Mouse (Mus musculus) kidney, postnatal 0 days (tissue): ENCODE measurements around the gene Ssu2. TPM values are rescaled to one million over a fixed set of nuclear protein-coding genes. Genes with fewer than 3 reads are reported as not detected.

ENCODE experiments used
- ATAC-seq: fragments of 200-750 bp; cut with Nextera tagmentation; replicated peaks from 2 replicates; pipeline ENCODE4 v1.8.0; 2017; ENCODE audit warnings: low read depth, moderate number of reproducible peaks, moderate TSS enrichment, moderate library complexity; ENCODE audit not compliant: low FRiP score
- DNase-seq: peaks from one replicate; pipeline ENCODE4 v3.0.0-alpha.2; 2016; ENCODE audit warnings: low spot score
- H3K27ac ChIP-seq: fragments of 300-500 bp; sonication (generic); 2 replicates; pipeline ENCODE4 v1.5.1; 2014; ENCODE audit warnings: mild to moderate bottlenecking
- H3K27me3 ChIP-seq: fragments of 300-500 bp; sonication (generic); 2 replicates; pipeline ENCODE4 v1.6.1; 2014; ENCODE audit warnings: low read length, mixed read lengths; ENCODE audit not compliant: insufficient read depth
- H3K36me3 ChIP-seq: fragments of 300-500 bp; sonication (generic); 2 replicates; pipeline ENCODE4 v1.6.1; 2014; ENCODE audit warnings: low read length, mixed read lengths; ENCODE audit not compliant: insufficient read depth
- H3K4me1 ChIP-seq: fragments of 300-500 bp; sonication (generic); replicated peaks from 2 replicates; pipeline ENCODE4 v1.6.1; 2014; ENCODE audit warnings: antibody characterized with exemption, low read length, mixed read lengths; ENCODE audit not compliant: insufficient read depth
- H3K4me2 ChIP-seq: fragments of 300-500 bp; sonication (generic); 2 replicates; pipeline ENCODE4 v1.6.1; 2014; ENCODE audit warnings: mild to moderate bottlenecking, low read length, moderate library complexity, mixed read lengths
- H3K4me3 ChIP-seq: fragments of 300-500 bp; sonication (generic); replicated peaks from 2 replicates; pipeline ENCODE4 v1.5.1; 2014; ENCODE audit warnings: low read depth, low read length
- H3K9ac ChIP-seq: fragments of 300-500 bp; sonication (generic); 2 replicates; pipeline ENCODE4 v1.6.1; 2014; ENCODE audit warnings: low read depth, low read length
- H3K9me3 ChIP-seq: fragments of 300-500 bp; sonication (generic); replicated peaks from 2 replicates; pipeline ENCODE4 v1.6.1; 2016; ENCODE audit warnings: low read length, inconsistent platforms, mixed read lengths
- CTCF ChIP-seq: IDR thresholded peaks from 2 replicates; pipeline ENCODE4 v1.5.1; 2016; ENCODE audit warnings: antibody characterized with exemption, low read depth, mild to moderate bottlenecking, moderate library complexity
- WGBS: fragments of 180-500 bp; shearing (Covaris S2); extraction: QIAGEN DNeasy Blood & Tissue Kit; methylation state at CpG from one replicate; pipeline ENCODE4 v1.1.7; 2014; 5-methylcytosine and 5-hydroxymethylcytosine counted together
- polyA plus RNA-seq: library from polyadenylated mRNA; unstranded; fragments of >200 nt; fragmentation: Nextera tagmentation; extraction: Ambion mirVana; gene quantifications from 2 replicates; pipeline ENCODE4 v1.2.1, GENCODE M21; 2015

The Ssu2 gene
- polyA plus RNA-seq, 1 experiment from 2014 or later: 5.0 TPM

DNA sequence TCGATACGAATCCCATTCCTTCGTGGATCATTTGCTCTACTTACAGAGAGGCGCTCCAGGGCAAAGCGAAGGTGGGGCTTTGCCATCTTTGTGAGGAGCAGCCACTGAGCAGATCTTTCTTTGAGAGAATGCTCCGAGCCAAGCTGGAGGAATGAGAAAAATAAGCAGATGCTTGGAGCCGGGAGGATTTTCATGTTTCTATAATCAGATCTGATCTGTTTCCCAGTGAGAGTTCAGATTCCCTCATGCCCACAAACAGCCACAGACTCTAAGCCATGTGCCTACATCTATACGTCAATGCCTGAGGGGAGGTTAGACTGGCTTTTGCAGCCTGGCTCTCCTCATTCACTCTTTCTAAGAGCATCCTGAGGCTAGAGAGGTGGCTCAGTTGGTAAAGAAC is 27.1 kb downstream of the Ssu2 start:
- no peak for DNase-seq
- no peak overlapping the region for H3K4me2 ChIP-seq
- no peaks in the 10 kb centered on the region for H3K36me3 ChIP-seq
- ATAC-seq: no peak
- no peak overlapping the region for H3K27ac ChIP-seq
- H3K27me3 ChIP-seq: no peaks in the 10 kb centered on the region
- H3K9me3 ChIP-seq: no peaks in the 10 kb centered on the region
- no peak for TF ChIP-seq CTCF
- no peak overlapping the region for H3K4me3 ChIP-seq
- H3K9ac ChIP-seq: no peak overlapping the region
- 83% methylated on average over 8 of the region's 8 CpGs for WGBS
- H3K4me1 ChIP-seq: no peaks in the 10 kb centered on the region

DNA sequence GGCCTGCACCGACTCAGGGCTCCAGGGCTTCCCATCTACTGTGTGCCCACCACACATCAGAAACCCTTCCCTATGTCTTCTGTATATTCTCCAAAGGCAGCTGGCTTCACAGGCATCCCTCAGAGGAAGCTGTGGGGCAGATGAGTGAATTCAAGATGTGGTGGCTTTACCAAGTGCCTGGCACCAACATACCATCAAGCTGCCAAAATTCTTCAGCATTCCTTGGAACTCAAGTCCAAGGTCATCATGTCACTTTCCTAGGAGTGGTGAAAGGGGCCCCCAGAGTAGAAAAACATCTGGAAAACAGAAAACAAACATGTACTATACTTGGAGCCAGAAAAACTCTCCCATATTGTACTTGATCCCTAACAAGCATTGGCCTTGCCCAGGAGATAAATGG is 28.5 kb downstream of the Ssu2 start:
- H3K27ac ChIP-seq: no peak overlapping the region
- H3K4me3 ChIP-seq: no peak overlapping the region
- no peak overlapping the region for H3K4me2 ChIP-seq
- H3K9me3 ChIP-seq: no peaks in the 10 kb centered on the region
- DNase-seq (no peak), ATAC-seq (no peak)
- no peaks in the 10 kb centered on the region for H3K4me1 ChIP-seq
- WGBS: 90% methylated on average over 1 of the region's 1 CpGs
- H3K9ac ChIP-seq: no peak overlapping the region
- no peaks in the 10 kb centered on the region for H3K27me3 ChIP-seq
- TF ChIP-seq CTCF: no peak
- H3K36me3 ChIP-seq: no peaks in the 10 kb centered on the region

DNA sequence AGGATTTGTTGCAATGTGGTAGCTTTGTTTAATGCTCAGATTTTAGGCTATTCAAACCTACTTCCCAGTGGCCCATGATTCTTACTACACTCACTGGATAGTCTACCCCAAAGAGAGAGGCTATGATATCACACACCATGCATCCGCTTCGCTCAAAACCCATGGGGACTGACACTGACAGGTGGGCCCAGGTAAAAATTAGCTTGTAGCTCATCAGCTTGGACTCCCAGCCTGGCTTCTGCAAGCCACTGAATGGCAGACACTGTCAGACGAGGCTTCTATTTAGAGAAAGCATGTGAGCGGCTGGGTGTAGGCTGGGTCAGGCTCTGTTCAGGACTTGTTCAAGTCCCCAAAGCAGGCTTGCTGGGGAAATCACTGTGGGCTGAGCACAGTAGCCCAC is 37.4 kb downstream of the Ssu2 start:
- no peak for TF ChIP-seq CTCF

DNA sequence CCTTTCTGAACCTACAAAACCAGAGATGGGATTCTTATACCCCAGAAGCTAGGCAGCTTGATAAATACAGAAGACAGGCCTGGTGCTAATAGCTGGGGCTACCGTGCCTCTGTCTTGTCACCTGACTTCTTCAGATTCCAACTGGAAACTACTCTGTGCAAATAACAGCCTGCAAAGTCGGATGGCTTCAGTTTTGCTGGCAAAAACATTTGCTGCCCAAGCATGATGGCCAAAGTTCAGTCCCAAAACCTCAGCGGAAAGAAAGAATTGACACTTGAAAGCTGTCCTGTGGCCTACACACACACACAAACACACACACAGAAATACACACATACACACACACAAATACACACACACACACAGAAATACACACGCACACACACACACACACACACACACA is 48.8 kb downstream of the Ssu2 start:
- H3K9ac ChIP-seq: no peak overlapping the region
- ATAC-seq (no peak), DNase-seq (no peak)
- TF ChIP-seq CTCF: no peak
- H3K27ac ChIP-seq: no peak overlapping the region
- H3K36me3 ChIP-seq: no peaks in the 10 kb centered on the region
- H3K9me3 ChIP-seq: no peaks in the 10 kb centered on the region
- no peak overlapping the region for H3K4me3 ChIP-seq
- no peaks in the 10 kb centered on the region for H3K27me3 ChIP-seq
- H3K4me2 ChIP-seq: no peak overlapping the region
- no peaks in the 10 kb centered on the region for H3K4me1 ChIP-seq
- 83% methylated on average over 4 of the region's 4 CpGs for WGBS

More for the DNA sequence above, 37.4 kb downstream of the Ssu2 start:
- no peak overlapping the region for H3K27ac ChIP-seq
- H3K27me3 ChIP-seq: no peaks in the 10 kb centered on the region
- H3K9me3 ChIP-seq: no peaks in the 10 kb centered on the region
- ATAC-seq: no peak
- no peak overlapping the region for H3K4me2 ChIP-seq
- no peaks in the 10 kb centered on the region for H3K4me1 ChIP-seq
- H3K9ac ChIP-seq: no peak overlapping the region
- H3K36me3 ChIP-seq: no peaks in the 10 kb centered on the region
- 100% methylated on average over 4 of the region's 4 CpGs for WGBS
- H3K4me3 ChIP-seq: no peak overlapping the region
- no peak for DNase-seq

DNA sequence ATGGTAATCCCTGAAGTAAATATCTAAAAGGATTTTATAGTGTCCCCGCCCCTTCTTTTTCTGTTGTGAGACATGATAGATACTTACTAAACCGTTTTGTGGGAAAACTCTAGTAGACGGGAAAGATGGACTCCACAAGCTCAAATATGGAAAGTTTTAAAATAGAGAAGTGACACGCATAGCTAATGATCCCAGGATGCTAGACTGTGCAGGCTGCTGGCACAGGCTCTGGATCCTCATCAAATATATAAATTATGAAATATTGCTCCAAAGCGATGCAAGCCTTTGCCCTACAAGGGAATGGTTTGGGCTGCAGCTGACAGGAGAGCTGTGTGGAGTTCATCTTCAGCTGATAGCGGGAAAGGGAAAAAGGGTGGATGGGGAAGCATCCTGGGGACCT is 50.2 kb downstream of the Ssu2 start:
- H3K27me3 ChIP-seq: no peaks in the 10 kb centered on the region
- H3K4me3 ChIP-seq: no peak overlapping the region
- no peak overlapping the region for H3K9ac ChIP-seq
- DNase-seq (no peak), ATAC-seq (no peak)
- H3K4me2 ChIP-seq: no peak overlapping the region
- no peak overlapping the region for H3K27ac ChIP-seq
- TF ChIP-seq CTCF: no peak
- WGBS: 80% methylated on average over 6 of the region's 6 CpGs
- no peaks in the 10 kb centered on the region for H3K9me3 ChIP-seq
- no peaks in the 10 kb centered on the region for H3K4me1 ChIP-seq
- H3K36me3 ChIP-seq: no peaks in the 10 kb centered on the region

DNA sequence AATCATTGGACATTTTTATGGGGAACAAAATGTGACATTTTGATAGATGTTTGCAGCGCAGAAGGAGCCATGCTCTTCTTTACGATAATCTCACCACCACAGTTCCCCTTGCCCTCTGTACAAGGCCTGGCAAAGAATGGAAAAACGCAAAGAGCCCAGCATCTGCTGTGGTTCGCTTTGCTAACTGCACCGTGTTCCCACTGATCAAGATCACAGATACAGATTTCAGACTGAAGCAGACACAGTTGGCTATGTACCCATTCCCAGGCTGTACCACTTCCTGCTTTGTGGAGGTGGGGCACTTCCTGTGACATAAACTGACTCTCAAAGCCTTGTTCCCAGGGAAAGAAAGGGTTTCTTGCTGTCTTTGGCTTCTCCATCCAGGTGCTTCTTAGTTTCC is 53.9 kb downstream of the Ssu2 start:
- no peak overlapping the region for H3K4me2 ChIP-seq
- H3K27me3 ChIP-seq: no peaks in the 10 kb centered on the region
- peaks cover 6% of the 10 kb centered on the region; the same call in 1 of the 2 replicates for H3K36me3 ChIP-seq
- no peak overlapping the region for H3K4me3 ChIP-seq
- H3K9me3 ChIP-seq: no peaks in the 10 kb centered on the region
- no peak for DNase-seq
- no peak for TF ChIP-seq CTCF
- H3K27ac ChIP-seq: no peak overlapping the region
- no peak for ATAC-seq
- no peak overlapping the region for H3K9ac ChIP-seq
- H3K4me1 ChIP-seq: 0 out of 2 replicates have a peak, but pooled peaks cover 3% of the 10 kb centered on the region
- 67% methylated on average over 5 of the region's 5 CpGs for WGBS

DNA sequence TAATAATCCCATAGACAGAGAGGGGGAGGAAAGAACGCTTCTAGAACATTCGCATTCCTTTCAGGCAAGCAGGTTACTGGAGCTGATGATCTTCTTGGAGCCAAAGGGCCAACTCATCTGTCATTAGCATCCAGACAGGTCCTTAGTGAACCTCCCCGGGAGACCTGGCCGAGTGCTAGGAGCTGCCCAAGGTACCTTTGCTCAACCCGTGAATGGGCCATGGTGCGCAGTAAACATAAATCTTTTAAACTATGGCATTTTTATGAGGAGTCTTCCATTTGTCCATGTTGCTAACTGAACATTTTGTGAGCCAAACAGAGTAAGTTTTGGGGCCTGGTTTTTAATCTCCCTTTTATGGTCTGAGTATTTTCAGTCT is 56.6 kb downstream of the Ssu2 start:
- Histone ChIP-seq H3K4me2 (no peak overlapping the region), H3K27me3 (no peaks in the 10 kb centered on the region), H3K27ac (no peak overlapping the region), H3K4me1 (0 out of 2 replicates have a peak, but pooled peaks cover 3% of the 10 kb centered on the region), H3K4me3 (no peak overlapping the region), H3K36me3 (peaks cover 6% of the 10 kb centered on the region; the same call in 1 of the 2 replicates), H3K9me3 (no peaks in the 10 kb centered on the region), H3K9ac (no peak overlapping the region)
- DNase-seq (peak; percentile 27), ATAC-seq (no peak)
- no peak for TF ChIP-seq CTCF
- WGBS: 48% methylated on average over 6 of the region's 6 CpGs
